Mouse (Mus musculus) ES-Bruce4 (cell line): ENCODE results near the gene Hpd. TPM values are rescaled to one million over a fixed set of nuclear protein-coding genes. Genes with fewer than 3 reads are reported as not detected.
A peak's percentile ranks its signal among the peaks of the same experiment; 100 is the strongest.

Experiments used
- H3K27ac ChIP-seq: 2 replicates; pipeline ENCODE4 v1.5.1; 2012; ENCODE audit warnings: low read length, inconsistent platforms; ENCODE audit not compliant: insufficient read depth
- H3K27me3 ChIP-seq: 2 replicates; pipeline ENCODE4 v1.6.1; 2012; ENCODE audit warnings: mild to moderate bottlenecking, low read length, inconsistent platforms; ENCODE audit not compliant: control insufficient read depth, poor library complexity, insufficient read depth, severe bottlenecking
- H3K36me3 ChIP-seq: 2 replicates; pipeline ENCODE4 v1.6.1; 2012; ENCODE audit warnings: inconsistent platforms, mild to moderate bottlenecking, low read length, moderate library complexity; ENCODE audit not compliant: control insufficient read depth, poor library complexity, insufficient read depth, severe bottlenecking
- H3K4me1 ChIP-seq: one replicate; pipeline ENCODE4 v1.8.1; 2011; ENCODE audit warnings: low read length; ENCODE audit not compliant: control insufficient read depth, insufficient read depth
- H3K4me3 ChIP-seq: 2 replicates; pipeline ENCODE4 v1.5.1; 2011; ENCODE audit warnings: low read depth, mild to moderate bottlenecking, low read length
- H3K9ac ChIP-seq: 2 replicates; pipeline ENCODE4 v1.6.1; 2012; ENCODE audit warnings: low read depth, mild to moderate bottlenecking, inconsistent platforms; ENCODE audit not compliant: poor library complexity, severe bottlenecking
- H3K9me3 ChIP-seq: replicated peaks from 2 replicates; pipeline ENCODE4 v1.6.1; 2012; ENCODE audit warnings: mild to moderate bottlenecking, low read length, inconsistent platforms; ENCODE audit not compliant: control insufficient read depth, poor library complexity, insufficient read depth, severe bottlenecking
- CTCF ChIP-seq: IDR thresholded peaks from one replicate; pipeline ENCODE4 v1.8.1; 2011; ENCODE audit warnings: low read depth, low read length
- EP300 ChIP-seq: IDR thresholded peaks from 2 replicates; pipeline ENCODE4 v1.6.1; 2011; ENCODE audit warnings: low read depth, low read length; ENCODE audit not compliant: insufficient read depth
- POLR2A ChIP-seq: IDR thresholded peaks from one replicate; pipeline ENCODE4 v1.8.1; 2011; ENCODE audit warnings: low read length; ENCODE audit not compliant: insufficient read depth
- polyA plus RNA-seq: library from polyadenylated mRNA; stranded (reverse); fragments of >200 nt; gene quantifications from 2 replicates; pipeline ENCODE4 v1.2.4, GENCODE M21; 2011; ENCODE audit warnings: low read depth; ENCODE audit not compliant: missing spikeins, insufficient read depth, insufficient read length

Hpd gene
- polyA plus RNA-seq, 1 experiment: not detected

DNA sequence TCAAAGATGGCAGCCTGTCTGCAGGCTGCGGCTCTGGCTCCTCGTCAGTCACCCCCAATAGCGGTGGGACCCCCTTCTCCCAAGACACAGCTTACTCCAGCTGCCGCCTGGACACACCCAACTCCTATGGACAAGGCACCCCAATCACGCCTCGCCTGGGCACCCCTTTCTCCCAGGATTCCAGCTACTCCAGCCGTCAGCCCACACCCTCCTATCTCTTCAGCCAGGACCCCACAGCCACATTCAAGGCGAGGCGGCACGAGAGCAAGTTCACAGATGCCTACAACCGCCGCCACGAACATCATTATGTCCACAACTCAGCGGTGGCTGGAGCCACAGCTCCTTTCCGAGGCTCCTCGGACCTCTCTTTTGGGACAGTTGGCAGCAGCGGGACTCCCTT lies 35.0 kb downstream of the Hpd start:
- Histone ChIP-seq H3K4me1 (peaks cover 12% of the 10 kb centered on the region), H3K27me3 (no peaks in the 10 kb centered on the region), H3K36me3 (peaks cover 2% of the 10 kb centered on the region; the same call in 1 of the 2 replicates), H3K9me3 (no peaks in the 10 kb centered on the region), H3K4me3 (peak overlapping the region; percentile 1; the same call in 1 of the 2 replicates), H3K27ac (no peak overlapping the region), H3K9ac (0 out of 2 replicates have a peak overlapping the region, but pooled peaks have one; percentile 6)
- TF ChIP-seq CTCF (no peak), POLR2A (no peak), EP300 (no peak)

DNA sequence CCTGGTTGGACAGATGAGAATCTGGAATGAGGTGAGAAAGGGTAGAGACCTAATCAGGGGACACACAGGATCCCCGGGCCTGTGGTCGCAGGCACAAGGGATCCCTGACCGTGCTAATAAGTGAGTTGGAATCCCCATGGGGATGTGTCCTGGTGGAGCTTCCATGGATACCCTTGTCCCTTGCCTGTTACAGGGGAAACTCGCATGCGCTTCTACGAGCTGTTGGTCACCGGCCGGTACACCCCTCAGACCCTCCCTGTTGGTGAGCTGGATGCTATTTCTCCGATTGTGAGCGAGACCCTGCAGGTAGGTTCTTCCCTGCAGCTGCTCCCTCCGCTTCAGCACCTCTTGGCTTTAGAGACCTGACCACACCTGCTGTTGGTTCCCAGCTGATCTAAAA lies 36.2 kb downstream of the Hpd start:
- Histone ChIP-seq H3K9me3 (no peaks in the 10 kb centered on the region), H3K9ac (no peak overlapping the region), H3K4me1 (peaks cover 12% of the 10 kb centered on the region), H3K27me3 (no peaks in the 10 kb centered on the region), H3K4me3 (no peak overlapping the region), H3K36me3 (no peaks in the 10 kb centered on the region), H3K27ac (no peak overlapping the region)
- no peak for TF ChIP-seq CTCF
- TF ChIP-seq EP300: no peak
- TF ChIP-seq POLR2A: no peak

- H3K4me3 ChIP-seq: no peak overlapping the region
- peaks cover 12% of the 10 kb centered on the region for H3K4me1 ChIP-seq
- no peaks in the 10 kb centered on the region for H3K27me3 ChIP-seq
- no peak for TF ChIP-seq POLR2A
- no peak for TF ChIP-seq CTCF
- no peak for TF ChIP-seq EP300
- H3K9me3 ChIP-seq: no peaks in the 10 kb centered on the region
- H3K27ac ChIP-seq: no peak overlapping the region
- H3K9ac ChIP-seq: no peak overlapping the region
- H3K36me3 ChIP-seq: no peaks in the 10 kb centered on the region
These were observed 37.6 kb downstream of the Hpd start for GRCm38 (mm10) chr5:123144746-123145590.

- H3K27me3 ChIP-seq: no peaks in the 10 kb centered on the region
- H3K27ac ChIP-seq: no peak overlapping the region
- peaks cover 10% of the 10 kb centered on the region for H3K4me1 ChIP-seq
- no peak for TF ChIP-seq POLR2A
- TF ChIP-seq EP300: no peak
- H3K36me3 ChIP-seq: no peaks in the 10 kb centered on the region
- no peak overlapping the region for H3K4me3 ChIP-seq
- H3K9ac ChIP-seq: peak overlapping the region; percentile 98; the same call in 1 of the 2 replicates
- H3K9me3 ChIP-seq: no peaks in the 10 kb centered on the region
These were observed 38.4 kb downstream of the Hpd start for GRCm38 (mm10) chr5:123143971-123144745.

DNA sequence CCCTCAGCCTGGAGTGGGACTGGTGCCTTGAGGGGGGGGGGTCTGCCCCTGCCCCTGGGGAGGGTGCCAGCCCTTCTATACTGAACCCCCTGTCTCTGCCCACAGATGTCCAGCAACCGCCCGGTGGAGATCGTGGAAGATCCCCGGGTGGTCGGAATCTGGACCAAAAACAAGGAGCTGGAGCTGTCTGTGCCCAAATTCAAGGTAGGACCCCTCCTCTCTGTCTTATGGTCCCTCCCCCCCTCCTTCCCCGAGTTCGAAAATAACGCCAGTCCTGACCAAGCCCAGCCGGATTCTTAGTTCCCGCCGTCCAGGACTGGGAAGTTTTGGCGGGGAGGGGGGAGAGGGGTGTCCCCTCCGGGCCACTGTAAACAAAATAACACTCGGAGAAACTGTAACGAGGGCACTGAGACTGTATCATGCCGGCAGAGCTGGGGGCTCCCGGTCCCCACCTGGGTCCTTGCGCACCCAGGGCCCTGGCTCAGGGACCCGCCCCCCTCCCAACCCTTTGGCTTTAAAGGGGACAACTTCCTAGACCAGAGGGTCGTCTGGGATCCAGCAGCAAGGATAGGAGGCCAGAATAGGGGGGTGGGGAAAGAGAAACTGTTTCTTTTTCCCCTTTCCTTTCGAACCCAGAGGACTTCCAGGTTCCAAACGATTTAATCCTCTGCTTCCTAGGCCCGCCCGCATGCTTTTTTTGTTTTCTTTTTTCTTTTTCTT lies 39.1 kb downstream of the Hpd start:
- Histone ChIP-seq H3K36me3 (no peaks in the 10 kb centered on the region), H3K9ac (peak overlapping the region; percentile 98), H3K27me3 (no peaks in the 10 kb centered on the region), H3K27ac (no peak overlapping the region), H3K4me1 (peaks cover 10% of the 10 kb centered on the region), H3K4me3 (peak overlapping the region; percentile 92), H3K9me3 (no peaks in the 10 kb centered on the region)
- TF ChIP-seq CTCF (no peak), POLR2A (no peak), EP300 (no peak)
